Mouse (Mus musculus): ENCODE measurements at regions not wholly inside any gene's neighbourhood (a gene's known extent, or its start where the extent isn't known, plus 50 kb on each side); places are given as distances from the start of the nearest gene placed in this dataset.
"Not testable (repeated sequence)": the region's sequence is repeated elsewhere in the genome, so short reads cannot be mapped to it uniquely, and the experiment has no call there.

DNA sequence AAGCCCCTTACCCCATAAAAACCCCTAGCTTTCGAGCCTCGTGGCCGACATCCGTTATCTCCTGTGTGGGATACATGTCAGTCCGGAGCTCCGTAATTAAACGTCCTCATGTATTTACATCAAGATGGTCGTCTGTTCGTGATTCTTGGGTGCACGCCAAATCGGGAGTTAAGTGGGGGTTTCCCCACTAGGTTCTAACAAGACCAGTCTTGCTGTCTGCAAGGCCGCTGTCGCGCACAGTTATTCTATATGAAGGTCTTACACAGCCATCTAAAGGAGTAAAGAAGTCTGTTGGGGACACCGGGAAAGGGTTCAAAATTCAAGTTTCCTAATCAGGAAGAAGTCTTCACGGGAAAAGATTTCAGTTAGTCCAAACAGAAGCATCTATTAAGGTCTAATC, 50.5 kb upstream of the Rhobtb1 start:
- 93% methylated on average over 16 of the region's 16 CpGs for WGBS

More for the DNA sequence above, 50.5 kb upstream of the Rhobtb1 start:
- not testable (repeated sequence) for H3K36me3 ChIP-seq; H3K9me3 ChIP-seq; H3K27ac ChIP-seq; H3K4me1 ChIP-seq (replicated peaks); H3K27me3 ChIP-seq (ENCODE audit: insufficient read depth, poor library complexity, severe bottlenecking); H3K4me3 ChIP-seq; DNase-seq (ENCODE audit: low spot score)
